Mouse (Mus musculus) T-cell, adult 66 days (primary cell): ENCODE measurements around the gene Tro. TPM values are rescaled to one million over a fixed set of nuclear protein-coding genes. Genes with fewer than 3 reads are reported as not detected.

Source experiments
- total RNA-seq, 2 experiments: library from RNA; stranded (reverse); gene quantifications; 3 replicates in 1 of 2; 4 replicates in 1 of 2; pipeline ENCODE4 v1.2.4; 2023

Gene Tro
- not detected for total RNA-seq

GRCm38 (mm10) chrX:150656908-150657796 is at the start of gene Tro:
Gene Tro (minus strand): TSS chrX:150657583.

Other genes starting within 250 kb of the Tro start
- 10 to 100 TPM; 10.1 to 12.0 TPM for gene Tmem29, start 198.4 kb downstream of the Tro start, total RNA-seq
- under 1 TPM in 1 of 2 experiments, not detected in 1; 0.99 TPM for gene Alas2, start 110.2 kb downstream of the Tro start, total RNA-seq
- gene Pfkfb1, start 69.4 kb downstream of the Tro start, total RNA-seq, result 1 to 10 TPM; 4.3 to 6.0 TPM
- gene Apex2, start 67.7 kb downstream of the Tro start, total RNA-seq, result 10 to 100 TPM; 18.0 to 22.9 TPM
- 1 to 10 TPM; 2.5 to 4.4 TPM for gene Maged2, start 156.8 kb upstream of the Tro start, total RNA-seq